Mouse (Mus musculus): ENCODE measurements at regions not wholly inside any gene's neighbourhood (a gene's known extent, or its start where the extent isn't known, plus 50 kb on each side); places are given as distances from the start of the nearest gene placed in this dataset.
A peak's percentile ranks its signal among the peaks of the same experiment; 100 is the strongest.

- ATAC-seq (ENCODE audit: low read depth) (no peak), DNase-seq (ENCODE audit: low spot score) (no peak)
- no peaks in the 10 kb centered on the region for H3K9me3 ChIP-seq (ENCODE audit: control insufficient read depth, low read length)
- 67% methylated on average over 1 of the region's 1 CpGs for WGBS
- H3K9ac ChIP-seq (ENCODE audit: low read depth, low read length), result no peak overlapping the region
- no peaks in the 10 kb centered on the region for H3K27me3 ChIP-seq (replicated peaks; ENCODE audit: control insufficient read depth, insufficient read depth, low read length)
- no peak overlapping the region for H3K4me2 ChIP-seq (ENCODE audit: low read depth, low read length)
- no peaks in the 10 kb centered on the region for H3K4me1 ChIP-seq (ENCODE audit: control insufficient read depth, insufficient read depth, low read length)
- no peak overlapping the region for H3K27ac ChIP-seq (replicated peaks; ENCODE audit: low read depth, low read length)
- no peak overlapping the region for H3K4me3 ChIP-seq (ENCODE audit: low read depth, low read length)
- no peaks in the 10 kb centered on the region for H3K36me3 ChIP-seq (ENCODE audit: control insufficient read depth, insufficient read depth, low read length)
These were observed 63.9 kb upstream of the Esp8 start for GRCm38 (mm10) chr17:40455920-40456319.

- Histone ChIP-seq H3K27me3 (replicated peaks; ENCODE audit: control insufficient read depth, insufficient read depth, low read length) (no peaks in the 10 kb centered on the region), H3K4me3 (ENCODE audit: low read depth, low read length) (no peak overlapping the region), H3K27ac (replicated peaks; ENCODE audit: low read depth, low read length) (no peak overlapping the region), H3K36me3 (ENCODE audit: control insufficient read depth, insufficient read depth, low read length) (no peaks in the 10 kb centered on the region), H3K4me2 (ENCODE audit: low read depth, low read length) (no peak overlapping the region), H3K9ac (ENCODE audit: low read depth, low read length) (no peak overlapping the region), H3K4me1 (ENCODE audit: control insufficient read depth, insufficient read depth, low read length) (no peaks in the 10 kb centered on the region), H3K9me3 (ENCODE audit: control insufficient read depth, low read length) (no peaks in the 10 kb centered on the region)
- 24% methylated on average over 1 of the region's 1 CpGs for WGBS
- DNase-seq (ENCODE audit: low spot score) (peak; percentile 5), ATAC-seq (ENCODE audit: low read depth) (no peak)
These were observed 89.4 kb upstream of the Esp8 start for GRCm38 (mm10) chr17:40430446-40430845.

GRCm38 (mm10) chr17:40418651-40419050 lies 99.6 kb upstream of the Crisp1 start:
- H3K4me1 ChIP-seq (ENCODE audit: control insufficient read depth, insufficient read depth, low read length), result no peaks in the 10 kb centered on the region
- ATAC-seq (ENCODE audit: low read depth) (no peak), DNase-seq (ENCODE audit: low spot score) (no peak)
- H3K9me3 ChIP-seq (ENCODE audit: control insufficient read depth, low read length), result no peaks in the 10 kb centered on the region
- H3K4me2 ChIP-seq (ENCODE audit: low read depth, low read length), result no peak overlapping the region
- no peaks in the 10 kb centered on the region for H3K36me3 ChIP-seq (ENCODE audit: control insufficient read depth, insufficient read depth, low read length)
- 81% methylated on average over 11 of the region's 11 CpGs for WGBS
- H3K9ac ChIP-seq (ENCODE audit: low read depth, low read length), result no peak overlapping the region
- no peak overlapping the region for H3K27ac ChIP-seq (replicated peaks; ENCODE audit: low read depth, low read length)
- H3K4me3 ChIP-seq (ENCODE audit: low read depth, low read length), result no peak overlapping the region
- no peaks in the 10 kb centered on the region for H3K27me3 ChIP-seq (replicated peaks; ENCODE audit: control insufficient read depth, insufficient read depth, low read length)

GRCm38 (mm10) chr17:40384567-40384966 lies 65.6 kb upstream of the Crisp1 start:
- no peaks in the 10 kb centered on the region for H3K27me3 ChIP-seq (replicated peaks; ENCODE audit: control insufficient read depth, insufficient read depth, low read length)
- H3K27ac ChIP-seq (replicated peaks; ENCODE audit: low read depth, low read length), result no peak overlapping the region
- H3K4me3 ChIP-seq (ENCODE audit: low read depth, low read length), result no peak overlapping the region
- 41% methylated on average over 1 of the region's 1 CpGs for WGBS
- H3K9me3 ChIP-seq (ENCODE audit: control insufficient read depth, low read length), result no peaks in the 10 kb centered on the region
- H3K9ac ChIP-seq (ENCODE audit: low read depth, low read length), result no peak overlapping the region
- H3K4me2 ChIP-seq (ENCODE audit: low read depth, low read length), result no peak overlapping the region
- no peaks in the 10 kb centered on the region for H3K4me1 ChIP-seq (ENCODE audit: control insufficient read depth, insufficient read depth, low read length)
- no peaks in the 10 kb centered on the region for H3K36me3 ChIP-seq (ENCODE audit: control insufficient read depth, insufficient read depth, low read length)
- DNase-seq (ENCODE audit: low spot score) (no peak), ATAC-seq (ENCODE audit: low read depth) (no peak)

GRCm38 (mm10) chr17:40372747-40373146 lies 53.7 kb upstream of the Crisp1 start:
- H3K27ac ChIP-seq (replicated peaks; ENCODE audit: low read depth, low read length), result no peak overlapping the region
- H3K4me2 ChIP-seq (ENCODE audit: low read depth, low read length), result no peak overlapping the region
- DNase-seq (ENCODE audit: low spot score) (no peak), ATAC-seq (ENCODE audit: low read depth) (no peak)
- no peaks in the 10 kb centered on the region for H3K4me1 ChIP-seq (ENCODE audit: control insufficient read depth, insufficient read depth, low read length)
- H3K9ac ChIP-seq (ENCODE audit: low read depth, low read length), result no peak overlapping the region
- H3K27me3 ChIP-seq (replicated peaks; ENCODE audit: control insufficient read depth, insufficient read depth, low read length), result no peaks in the 10 kb centered on the region
- no peak overlapping the region for H3K4me3 ChIP-seq (ENCODE audit: low read depth, low read length)
- H3K36me3 ChIP-seq (ENCODE audit: control insufficient read depth, insufficient read depth, low read length), result no peaks in the 10 kb centered on the region
- no peaks in the 10 kb centered on the region for H3K9me3 ChIP-seq (ENCODE audit: control insufficient read depth, low read length)

Data from embryonic facial prominence, embryonic 14.5 days (tissue).